Mouse (Mus musculus) heart, adult 2 months (tissue): ENCODE results near the gene Dgka. TPM values are rescaled to one million over a fixed set of nuclear protein-coding genes. Genes with fewer than 3 reads are reported as not detected.
A peak's percentile ranks its signal among the peaks of the same experiment; 100 is the strongest.

ENCODE experiments used
- DNase-seq, 2 experiments: peaks; one replicate each; pipeline ENCODE4 v3.0.0; 2021
- H3K27ac ChIP-seq: fragments of 200-600 bp; 2 replicates; pipeline ENCODE4 v1.8.1; 2022
- H3K27me3 ChIP-seq: fragments of 200-500 bp; 2 replicates; pipeline ENCODE4 v1.6.1; 2012; ENCODE audit warnings: mild to moderate bottlenecking, low read length, inconsistent platforms, mixed read lengths; ENCODE audit not compliant: control insufficient read depth, insufficient read depth
- H3K36me3 ChIP-seq: fragments of 200-500 bp; 2 replicates; pipeline ENCODE4 v1.6.1; 2012; ENCODE audit warnings: low read length, inconsistent platforms; ENCODE audit not compliant: control insufficient read depth, insufficient read depth
- H3K4me1 ChIP-seq: fragments of 200-500 bp; 2 replicates; pipeline ENCODE4 v1.6.1; 2011; ENCODE audit warnings: low read length; ENCODE audit not compliant: control insufficient read depth, insufficient read depth
- H3K4me3 ChIP-seq: fragments of 200-600 bp; 2 replicates; pipeline ENCODE4 v1.8.1; 2022
- H3K79me2 ChIP-seq: fragments of 200-500 bp; replicated peaks from 2 replicates; pipeline ENCODE4 v1.6.1; 2012; ENCODE audit warnings: mild to moderate bottlenecking, inconsistent platforms, low read length, moderate library complexity, mixed read lengths; ENCODE audit not compliant: control insufficient read depth, insufficient read depth
- H3K9ac ChIP-seq: fragments of 200-500 bp; 2 replicates; pipeline ENCODE4 v1.6.1; 2012; ENCODE audit warnings: low read depth, mild to moderate bottlenecking, control low read depth, inconsistent platforms, low read length, mixed read lengths
- CTCF ChIP-seq: fragments of 200-600 bp; IDR thresholded peaks from 2 replicates; pipeline ENCODE4 v1.8.1; 2022; ENCODE audit warnings: antibody characterized with exemption, mild to moderate bottlenecking, moderate library complexity
- EP300 ChIP-seq: fragments of 200-500 bp; IDR thresholded peaks from 2 replicates; pipeline ENCODE4 v1.6.1; 2011; ENCODE audit warnings: low read depth, low read length, control low read depth; ENCODE audit not compliant: insufficient read depth
- POLR2A ChIP-seq: fragments of 200-500 bp; IDR thresholded peaks from 2 replicates; pipeline ENCODE4 v1.6.1; 2011; ENCODE audit warnings: mild to moderate bottlenecking, low read depth, low read length, control low read depth; ENCODE audit not compliant: insufficient read depth
- WGBS: fragments of 180-500 bp; shearing (Covaris S2); methylation state at CpG from one replicate; pipeline ENCODE4 v1.1.7; 2018; 5-methylcytosine and 5-hydroxymethylcytosine counted together
- intact Hi-C: fragments of 180-260 bp; cut with DNase I; formaldehyde crosslinking; loops from one replicate; pipeline ENCODE4 v1.15.1; 2025
- long read RNA-seq: library from polyadenylated mRNA; stranded (forward); transcript quantifications from one replicate; pipeline ENCODE4 v2.0.0, GENCODE M21; 2021
- polyA plus RNA-seq: library from polyadenylated mRNA; depleted of rRNA; stranded (reverse); fragments of >200 nt; gene quantifications from 2 replicates; pipeline ENCODE4 v1.2.3, GENCODE M21; 2012; rRNA removed
- total RNA-seq, 2 experiments: library from RNA; stranded (reverse); gene quantifications; 2 replicates each; pipeline ENCODE4 v1.2.3; 2021

The Dgka gene
- total RNA-seq (10 to 100 TPM; 11.2 to 12.6 TPM), polyA plus RNA-seq (17.5 and 20.3 TPM in 2 replicates)
- long read RNA-seq, transcript Dgka-201 (24 exons, 2,834 nt) = major isoform, 9 of 15 reads
- long read RNA-seq, partial matches to known transcripts = 1 of 15 reads
- long read RNA-seq, other reads (novel, unspliced or antisense) = 5 of 15 reads

GRCm38 (mm10) chr10:128744680-128745601, at the start of gene Dgka:
Gene Dgka (minus strand): TSS chr10:128744855.
- no peak for TF ChIP-seq POLR2A
- TF ChIP-seq EP300 = no peak
- TF ChIP-seq CTCF = peak; percentile 65
- Histone ChIP-seq H3K27ac (peak within 1 kb of the TSS; percentile 90), H3K4me3 (peak within 1 kb of the TSS; percentile 77), H3K36me3 (no peaks in the 10 kb centered on the region; the same call in 1 of the 2 replicates), H3K4me1 (peaks cover 5% of the 10 kb centered on the region), H3K9ac (peak within 1 kb of the TSS; percentile 88), H3K27me3 (no peaks in the 10 kb centered on the region), H3K79me2 (no peaks in the 10 kb centered on the region)
- peak; percentile 45 for DNase-seq
- WGBS = 23% methylated on average over 18 of the region's 18 CpGs
- intact Hi-C loops = loop anchor here (5.0 to 10.0 kb wide), 2 partner anchors 77 to 1680 kb away; partner anchors contain the start of genes Cdk4, March9 and Ormdl2

DNA sequence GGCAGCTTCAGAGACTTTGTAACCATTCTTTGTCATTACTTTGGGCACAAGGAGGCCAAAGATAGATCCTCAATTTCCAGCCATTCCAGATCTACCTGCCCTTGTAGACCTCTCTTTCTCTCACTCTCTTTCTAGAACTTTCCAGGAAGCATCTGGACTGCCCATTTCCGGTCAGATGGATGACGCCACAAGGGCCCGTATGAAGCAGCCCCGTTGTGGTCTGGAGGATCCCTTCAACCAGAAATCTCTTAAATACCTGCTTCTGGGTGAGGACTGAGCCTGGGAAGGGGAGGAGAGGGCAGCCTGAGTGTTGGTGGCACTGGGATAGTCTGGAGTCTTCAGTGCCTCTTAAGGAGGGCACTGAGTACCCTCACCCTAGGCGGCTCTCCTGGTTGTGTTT, 49.7 kb upstream of the Dgka start:
- H3K79me2 ChIP-seq = no peaks in the 10 kb centered on the region
- 69% methylated on average over 5 of the region's 5 CpGs for WGBS
- intact Hi-C loops = no loop called here

DNA sequence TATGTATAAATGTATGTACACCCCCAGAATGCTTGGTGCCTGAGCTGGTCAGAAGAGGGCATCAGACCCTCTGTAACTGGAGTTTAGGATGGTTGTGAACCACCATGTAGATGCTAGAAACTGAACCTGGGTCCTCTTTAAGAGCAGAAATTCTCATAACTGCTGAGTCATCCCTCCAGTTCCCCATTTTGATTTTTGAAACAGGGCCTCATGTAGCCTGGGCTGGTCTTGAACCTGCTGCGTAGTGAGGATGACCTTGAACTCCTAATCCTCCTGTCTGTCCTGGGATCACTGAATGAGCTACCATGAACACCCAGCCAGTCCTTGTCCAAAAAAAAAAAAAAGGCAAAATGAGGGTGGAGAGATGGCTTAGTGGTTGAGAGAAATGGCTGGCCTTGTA, 48.6 kb upstream of the Dgka start:
- Histone ChIP-seq H3K27ac (no peak overlapping the region), H3K4me3 (no peak overlapping the region), H3K36me3 (no peaks in the 10 kb centered on the region), H3K9ac (no peak overlapping the region), H3K79me2 (no peaks in the 10 kb centered on the region), H3K27me3 (no peaks in the 10 kb centered on the region), H3K4me1 (no peaks in the 10 kb centered on the region)
- TF ChIP-seq EP300 (no peak), CTCF (no peak), POLR2A (no peak)
- 100% methylated on average over 1 of the region's 1 CpGs for WGBS
- DNase-seq = no peak
- intact Hi-C loops = no loop called here

More for the DNA sequence above, 49.7 kb upstream of the Dgka start:
- Histone ChIP-seq H3K36me3 (no peaks in the 10 kb centered on the region), H3K9ac (no peak overlapping the region), H3K27ac (no peak overlapping the region), H3K4me1 (no peaks in the 10 kb centered on the region), H3K27me3 (no peaks in the 10 kb centered on the region), H3K4me3 (no peak overlapping the region)
- DNase-seq = no peak
- TF ChIP-seq EP300 (no peak), CTCF (no peak), POLR2A (no peak)

GRCm38 (mm10) chr10:128792041-128792440, 47.4 kb upstream of the Dgka start:
- no peak for DNase-seq
- no peak for TF ChIP-seq EP300
- peak; percentile 32 for TF ChIP-seq CTCF
- no peak for TF ChIP-seq POLR2A
- no peaks in the 10 kb centered on the region for H3K79me2 ChIP-seq
- H3K27ac ChIP-seq = no peak overlapping the region
- no peaks in the 10 kb centered on the region for H3K36me3 ChIP-seq
- intact Hi-C loops = no loop called here
- H3K4me1 ChIP-seq = no peaks in the 10 kb centered on the region
- no peak overlapping the region for H3K4me3 ChIP-seq
- H3K27me3 ChIP-seq = no peaks in the 10 kb centered on the region
- no peak overlapping the region for H3K9ac ChIP-seq

GRCm38 (mm10) chr10:128790398-128791124, 45.9 kb upstream of the Dgka start, which contains the start of gene Mmp19:
Gene Mmp19 (plus strand): TSS chr10:128790910.
- peak; percentile 43 to 46 for DNase-seq
- Histone ChIP-seq H3K4me3 (peak within 1 kb of the TSS; percentile 11; the same call in 1 of the 2 replicates), H3K36me3 (no peaks in the 10 kb centered on the region), H3K79me2 (no peaks in the 10 kb centered on the region), H3K27ac (peak within 1 kb of the TSS; percentile 41), H3K4me1 (no peaks in the 10 kb centered on the region), H3K27me3 (no peaks in the 10 kb centered on the region), H3K9ac (no peak within 1 kb of the TSS)
- WGBS = 58% methylated on average over 7 of the region's 7 CpGs
- intact Hi-C loops = no loop called here
- no peak for TF ChIP-seq POLR2A
- no peak for TF ChIP-seq CTCF
- TF ChIP-seq EP300 = no peak
